Mouse (Mus musculus) myocyte (in vitro differentiated cells): ENCODE measurements around the gene Cacng8.
A peak's percentile ranks its signal among the peaks of the same experiment; 100 is the strongest.

Experiments used
- E2F4 ChIP-seq: IDR thresholded peaks from one replicate; pipeline ENCODE4 v1.6.1; 2011; ENCODE audit warnings: mild to moderate bottlenecking, control low read depth, moderate library complexity; ENCODE audit not compliant: insufficient read depth
- MAX ChIP-seq: IDR thresholded peaks from one replicate; pipeline ENCODE4 v1.6.1; 2011; ENCODE audit warnings: low read depth, mild to moderate bottlenecking, control low read depth
- MYOD1 ChIP-seq, 3 experiments: IDR thresholded peaks; one replicate each; pipeline ENCODE4 v1.6.1; 2011; ENCODE audit warnings: control low read depth in 2 of 3, low read depth in 2 of 3, mild to moderate bottlenecking in 2 of 3, moderate library complexity in 1 of 3; ENCODE audit not compliant: insufficient read length in 2 of 3, control insufficient read depth in 1 of 3
- MYOG ChIP-seq, 3 experiments: IDR thresholded peaks; one replicate each; pipeline ENCODE4 v1.6.1; 2011; ENCODE audit warnings: control low read depth in 2 of 3, low read depth in 2 of 3, mild to moderate bottlenecking in 2 of 3; ENCODE audit not compliant: insufficient read length in 2 of 3, control insufficient read depth in 1 of 3, insufficient read depth in 1 of 3
- POLR2A ChIP-seq: IDR thresholded peaks from one replicate; pipeline ENCODE4 v1.6.1; 2011; ENCODE audit warnings: low read depth, mild to moderate bottlenecking, control low read depth, moderate library complexity; ENCODE audit not compliant: insufficient read length
- REST ChIP-seq: IDR thresholded peaks from one replicate; pipeline ENCODE4 v1.6.1; 2011; ENCODE audit warnings: mild to moderate bottlenecking, control low read depth, moderate library complexity; ENCODE audit not compliant: insufficient read depth, insufficient read length
- TCF12 ChIP-seq: IDR thresholded peaks from one replicate; pipeline ENCODE4 v1.6.1; 2011; ENCODE audit warnings: mild to moderate bottlenecking, control low read depth; ENCODE audit not compliant: poor library complexity, insufficient read depth, severe bottlenecking

- no peak for TF ChIP-seq E2F4
- no peak for TF ChIP-seq POLR2A
- TF ChIP-seq MYOG (IDR thresholded peaks at IDR 0.05; ENCODE audit: control insufficient read depth in 1 of 3, insufficient read depth in 1 of 3, insufficient read length in 2 of 3, low read depth in 2 of 3) = no peak
- TF ChIP-seq MAX = no peak
- TF ChIP-seq TCF12 = no peak
- peak in 1 of 3 experiments; percentile 36 for TF ChIP-seq MYOD1 (IDR thresholded peaks at IDR 0.05; ENCODE audit: control insufficient read depth in 1 of 3, insufficient read length in 2 of 3, low read depth in 2 of 3)
- TF ChIP-seq REST = no peak
These were observed 60.7 kb downstream of the Cacng8 start for GRCm38 (mm10) chr7:3451161-3451560.
